Mouse (Mus musculus) brown adipose tissue, adult 24 weeks (tissue): ENCODE measurements at regions not wholly inside any gene's neighbourhood (a gene's known extent, or its start where the extent isn't known, plus 50 kb on each side); places are given as distances from the start of the nearest gene placed in this dataset.
"Not testable (repeated sequence)": the region's sequence is repeated elsewhere in the genome, so short reads cannot be mapped to it uniquely, and the experiment has no call there.

Experiments used
- H3K27ac ChIP-seq: fragments of 200-500 bp; replicated peaks from 2 replicates; pipeline ENCODE4 v1.5.1; 2012; ENCODE audit warnings: low read depth, mild to moderate bottlenecking, low read length
- H3K4me1 ChIP-seq: fragments of 200-500 bp; 2 replicates; pipeline ENCODE4 v1.6.1; 2012; ENCODE audit warnings: low read length, mixed read lengths; ENCODE audit not compliant: control insufficient read depth, insufficient read depth, insufficient read length
- H3K4me3 ChIP-seq: fragments of 200-500 bp; 2 replicates; pipeline ENCODE4 v1.5.1; 2012; ENCODE audit warnings: low read depth, mild to moderate bottlenecking, low read length, moderate library complexity; ENCODE audit not compliant: insufficient read depth

DNA sequence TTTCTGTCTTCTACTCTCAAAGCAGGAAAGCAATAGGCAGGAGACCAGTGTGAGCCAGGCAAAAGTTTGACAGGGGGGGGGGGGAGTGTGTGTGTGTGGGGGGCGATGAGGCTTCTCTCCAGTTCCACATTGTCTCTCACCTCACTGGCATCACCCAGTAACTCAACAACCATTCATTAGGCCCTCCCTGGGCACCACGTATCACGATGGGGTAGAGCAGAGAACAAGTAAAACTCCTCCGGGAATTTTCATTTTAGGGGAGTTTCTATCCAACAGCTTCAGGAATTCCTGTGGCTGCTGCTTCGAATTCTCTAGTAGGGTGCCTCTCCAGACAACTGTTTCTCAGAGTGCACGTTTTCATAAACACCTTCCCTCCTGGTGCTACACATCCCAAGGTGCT lies 218.6 kb upstream of the Tmem45b start:
- Histone ChIP-seq H3K4me1 (no peaks in the 10 kb centered on the region), H3K27ac (no peak overlapping the region), H3K4me3 (no peak overlapping the region)

DNA sequence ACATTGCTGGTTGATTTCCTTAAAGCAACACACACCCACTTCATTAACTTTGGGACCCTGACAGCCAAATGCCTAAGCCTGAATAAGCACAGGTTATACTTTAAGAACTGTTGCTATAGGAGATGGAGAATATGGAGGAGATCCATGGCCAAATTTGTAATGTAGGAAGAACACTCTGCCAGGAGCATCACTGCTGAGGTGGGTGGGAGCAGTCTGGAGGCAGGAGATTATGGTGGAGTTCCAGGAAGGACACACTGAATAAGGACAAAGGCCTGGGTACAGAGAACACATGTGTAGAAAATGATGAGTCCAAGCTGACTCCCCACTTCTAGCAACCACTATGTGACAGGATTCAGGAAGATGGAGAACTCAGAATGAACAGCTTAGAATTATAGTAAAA lies 212.9 kb upstream of the Tmem45b start:
- Histone ChIP-seq H3K27ac (no peak overlapping the region), H3K4me3 (no peak overlapping the region), H3K4me1 (no peaks in the 10 kb centered on the region)

DNA sequence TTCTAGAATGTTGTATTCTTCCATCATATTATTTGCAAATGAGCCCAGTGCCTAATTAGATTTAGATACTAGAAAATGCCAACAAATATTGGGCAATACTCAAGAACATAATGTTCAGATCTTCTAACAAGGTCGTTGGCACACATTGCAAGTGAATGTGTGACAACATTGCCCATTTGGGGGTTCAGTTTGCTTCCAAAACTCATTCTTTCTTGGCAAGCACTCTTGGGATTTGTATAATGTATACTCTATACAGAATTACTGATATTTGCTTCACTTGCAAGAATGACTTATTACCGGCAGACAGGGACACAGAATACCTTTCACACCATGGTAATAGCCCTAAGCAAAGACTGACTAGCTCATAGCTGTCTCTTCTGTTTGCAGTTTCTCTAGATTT lies 194.8 kb upstream of the Tmem45b start:
- no peak overlapping the region for H3K27ac ChIP-seq
- H3K4me1 ChIP-seq, result no peaks in the 10 kb centered on the region
- H3K4me3 ChIP-seq, result no peak overlapping the region

- Histone ChIP-seq H3K27ac (no peak overlapping the region), H3K4me1 (no peaks in the 10 kb centered on the region), H3K4me3 (no peak overlapping the region)
These were observed 193.3 kb upstream of the Tmem45b start for GRCm38 (mm10) chr9:31657612-31658011.

DNA sequence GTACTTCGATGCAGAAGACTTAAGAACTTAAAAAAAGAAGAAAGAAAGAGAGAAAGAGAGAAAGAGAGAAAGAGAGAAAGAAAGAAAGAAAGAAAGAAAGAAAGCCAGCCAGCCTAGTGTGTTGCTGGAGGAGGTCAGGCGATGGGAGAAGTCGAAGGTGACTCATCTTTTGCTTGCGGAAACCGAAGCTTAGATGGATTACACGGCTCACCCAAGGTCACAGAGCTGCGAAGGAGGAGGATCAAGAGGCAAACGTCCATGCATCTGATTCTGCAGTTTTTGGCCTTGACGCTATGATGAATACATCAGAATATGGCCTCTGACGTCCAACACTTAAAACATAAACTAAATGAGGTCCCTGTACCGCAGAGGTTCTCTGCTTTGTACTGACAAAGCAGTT lies 192.4 kb upstream of the Tmem45b start:
- no peak overlapping the region for H3K4me3 ChIP-seq
- no peaks in the 10 kb centered on the region for H3K4me1 ChIP-seq
- no peak overlapping the region for H3K27ac ChIP-seq

- Histone ChIP-seq H3K27ac (no peak overlapping the region), H3K4me1 (no peaks in the 10 kb centered on the region; the same call in 1 of the 2 replicates), H3K4me3 (no peak overlapping the region)
These were observed 190.5 kb upstream of the Tmem45b start for GRCm38 (mm10) chr9:31654747-31655146.

DNA sequence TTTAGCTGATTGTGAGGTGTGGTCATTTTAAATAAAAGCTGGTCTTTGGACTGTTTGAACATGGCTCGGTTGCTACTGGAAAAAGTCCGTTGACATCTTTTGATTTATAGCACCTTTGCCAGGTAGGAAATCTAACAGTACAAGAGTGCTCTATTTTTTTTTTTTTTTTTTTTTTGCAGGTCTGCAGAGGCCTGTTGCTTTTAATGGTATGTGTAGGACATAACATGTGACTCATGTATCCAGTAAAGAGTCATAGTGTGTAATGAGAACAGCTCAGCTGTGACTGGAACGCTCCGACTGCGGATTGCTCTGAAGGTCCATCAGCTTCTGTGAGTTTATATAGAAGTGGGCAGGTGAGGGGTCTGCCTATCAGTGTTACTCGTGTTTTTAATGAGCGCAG lies 190.0 kb upstream of the Tmem45b start:
- no peaks in the 10 kb centered on the region; the same call in 1 of the 2 replicates for H3K4me1 ChIP-seq

GRCm38 (mm10) chr9:31653788-31654187 lies 189.5 kb upstream of the Tmem45b start:
- H3K4me1 ChIP-seq, result no peaks in the 10 kb centered on the region; the same call in 1 of the 2 replicates
- no peak overlapping the region for H3K27ac ChIP-seq
- no peak overlapping the region for H3K4me3 ChIP-seq

More for the DNA sequence above, 190.0 kb upstream of the Tmem45b start:
- Histone ChIP-seq H3K27ac (no peak overlapping the region), H3K4me3 (no peak overlapping the region)

- no peaks in the 10 kb centered on the region; the same call in 1 of the 2 replicates for H3K4me1 ChIP-seq
- no peak overlapping the region for H3K4me3 ChIP-seq
- no peak overlapping the region for H3K27ac ChIP-seq
These were observed 186.3 kb upstream of the Tmem45b start for GRCm38 (mm10) chr9:31650362-31651130.

- Histone ChIP-seq H3K4me1 (no peaks in the 10 kb centered on the region; the same call in 1 of the 2 replicates), H3K4me3 (no peak overlapping the region), H3K27ac (no peak overlapping the region)
These were observed 184.8 kb upstream of the Tmem45b start for GRCm38 (mm10) chr9:31649073-31649472.

- no peak overlapping the region for H3K4me3 ChIP-seq
- no peaks in the 10 kb centered on the region; the same call in 1 of the 2 replicates for H3K4me1 ChIP-seq
- H3K27ac ChIP-seq, result no peak overlapping the region
These were observed 184.3 kb upstream of the Tmem45b start for GRCm38 (mm10) chr9:31648551-31648950.

DNA sequence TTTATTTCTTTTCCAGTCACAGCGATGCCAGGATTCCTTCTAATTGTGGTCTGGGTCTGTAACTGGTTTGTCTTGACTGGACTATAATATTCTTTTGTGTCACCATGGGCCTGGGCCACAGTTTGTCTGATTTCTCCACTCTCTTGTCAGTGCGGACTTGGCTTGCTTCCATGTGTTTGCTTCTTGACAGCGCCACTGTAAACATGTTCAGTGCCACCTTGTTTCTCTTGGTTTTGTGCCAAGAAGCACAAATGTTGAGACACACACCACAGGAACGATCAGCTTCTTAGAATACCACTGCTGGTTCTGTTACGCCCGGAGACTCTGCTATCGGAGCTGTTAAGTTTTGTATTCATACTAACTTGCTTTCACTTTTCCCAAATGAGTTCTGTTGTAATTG lies 180.9 kb upstream of the Tmem45b start:
- no peak overlapping the region for H3K27ac ChIP-seq
- no peaks in the 10 kb centered on the region for H3K4me1 ChIP-seq
- no peak overlapping the region for H3K4me3 ChIP-seq

DNA sequence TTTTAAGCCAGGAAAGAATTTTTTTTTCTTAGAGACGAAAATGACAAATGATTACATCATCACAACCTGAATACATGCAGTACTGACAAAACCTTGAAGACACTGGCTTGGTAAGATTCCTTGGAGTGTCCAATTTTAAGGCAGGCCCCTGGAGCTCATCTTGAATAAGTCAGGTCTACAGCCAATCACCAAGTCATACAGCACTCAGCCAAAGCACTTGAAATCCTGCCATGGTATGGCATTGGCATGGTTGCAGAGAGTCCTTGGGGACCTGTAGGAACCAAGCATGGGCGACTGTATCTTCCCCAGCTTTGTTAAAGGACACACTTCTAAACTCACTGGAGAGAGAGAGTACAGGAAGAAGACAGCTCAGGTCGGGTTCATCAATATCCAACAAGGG lies 179.8 kb upstream of the Tmem45b start:
- H3K4me1 ChIP-seq, result no peaks in the 10 kb centered on the region
- H3K27ac ChIP-seq, result no peak overlapping the region
- H3K4me3 ChIP-seq, result no peak overlapping the region

- no peak overlapping the region for H3K4me3 ChIP-seq
- H3K27ac ChIP-seq, result no peak overlapping the region
- H3K4me1 ChIP-seq, result no peaks in the 10 kb centered on the region
These were observed 177.9 kb upstream of the Tmem45b start for GRCm38 (mm10) chr9:31642169-31642568.

- no peaks in the 10 kb centered on the region for H3K4me1 ChIP-seq
- H3K4me3 ChIP-seq, result no peak overlapping the region
- H3K27ac ChIP-seq, result no peak overlapping the region
These were observed 164.0 kb upstream of the Tmem45b start for GRCm38 (mm10) chr9:31628291-31628690.

GRCm38 (mm10) chr9:31621553-31621952 lies 157.3 kb upstream of the Tmem45b start:
- H3K27ac ChIP-seq, H3K4me3 ChIP-seq, H3K4me1 ChIP-seq: not testable (repeated sequence)
